Mouse (Mus musculus) NIH3T3 (cell line): ENCODE measurements around the gene 2900026A02Rik.

Source experiments
- DNase-seq: peaks from one replicate; pipeline ENCODE4 v3.0.0-alpha.2; 2012; ENCODE audit warnings: low read depth

The 2900026A02Rik gene

GRCm38 (mm10) chr5:113038601-113039000, 182.4 kb downstream of the 2900026A02Rik start:
- DNase-seq = no peak
